Mouse (Mus musculus): ENCODE measurements around the gene Gm3183.
"Not testable (repeated sequence)": the region's sequence is repeated elsewhere in the genome, so short reads cannot be mapped to it uniquely, and the experiment has no call there.

The Gm3183 gene

DNA sequence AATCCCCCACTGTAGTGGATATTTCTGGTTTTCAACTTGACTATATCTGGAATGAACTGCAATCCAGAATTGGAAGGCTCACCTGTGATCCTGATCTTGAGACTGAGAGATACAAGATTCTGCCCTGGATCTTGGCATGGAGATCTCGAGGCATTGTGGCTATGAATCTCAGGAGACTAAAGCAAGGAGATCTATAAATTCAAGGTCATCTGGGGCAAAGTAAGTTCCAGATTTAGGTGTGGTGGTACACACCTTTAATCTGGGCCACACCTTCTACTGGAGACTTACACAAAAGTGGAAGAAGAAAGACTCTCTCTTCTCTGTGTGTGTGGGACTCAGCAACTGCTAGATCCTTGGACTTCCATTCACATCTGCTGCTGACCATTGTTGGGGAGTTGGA lies at the start of gene Gm3183:
TSS of gene Gm3183 (plus strand) at position 301 of the 400 bp plus-strand sequence.
- not testable (repeated sequence) for DNase-seq (ENCODE audit: low read depth)
